Mouse (Mus musculus): ENCODE measurements around the gene Tmem56. TPM values are rescaled to one million over a fixed set of nuclear protein-coding genes. Genes with fewer than 3 reads are reported as not detected.

The Tmem56 gene
- total and polyA plus RNA-seq, 3 experiments: 0.32 to 0.39 TPM; not detected in 1

- no peak for TF ChIP-seq HCFC1 (IDR thresholded peaks at IDR 0.05; ENCODE audit: low read depth, low read length)
Observed at GRCm38 (mm10) chr3:121260041-121260440, 22.9 kb downstream of the Tmem56 start (continued).

- H3K36me3 ChIP-seq (ENCODE audit: control insufficient read depth in 1 of 2, insufficient read depth in 2 of 2, low read length in 2 of 2): peaks cover 0 to 6% of the 10 kb centered on the region in 2 experiments; a peak in 2 of 4 replicates
- TF ChIP-seq SIN3A (IDR thresholded peaks at IDR 0.05; ENCODE audit: low read length) (no peak), USF2 (IDR thresholded peaks at IDR 0.05; ENCODE audit: borderline replicate concordance in 1 of 2, insufficient read depth in 1 of 2, low read depth in 1 of 2, low read length in 2 of 2) (no peak), CHD2 (IDR thresholded peaks at IDR 0.05; ENCODE audit: low read length) (no peak), MXI1 (IDR thresholded peaks at IDR 0.05; ENCODE audit: low read depth, low read length) (no peak), MYB (IDR thresholded peaks at IDR 0.05; ENCODE audit: low read depth, low read length) (no peak), POLR2A (IDR thresholded peaks at IDR 0.05; ENCODE audit: control insufficient read depth in 1 of 2, insufficient read depth in 1 of 2, low read depth in 1 of 2, low read length in 2 of 2, poor library complexity in 1 of 2) (no peak), KAT2A (conservative IDR thresholded peaks at IDR 0.05; ENCODE audit: low read depth, low read length) (no peak), UBTF (IDR thresholded peaks at IDR 0.05; ENCODE audit: borderline replicate concordance, insufficient read depth, low read depth, low read length) (no peak), USF1 (IDR thresholded peaks at IDR 0.05; ENCODE audit: low read depth, low read length) (no peak), MAX (IDR thresholded peaks at IDR 0.05; ENCODE audit: low read length) (no peak), MYC (IDR thresholded peaks at IDR 0.05; ENCODE audit: low read depth, low read length) (no peak), POLR2AphosphoS5 (IDR thresholded peaks at IDR 0.05; ENCODE audit: borderline replicate concordance, low read depth, low read length) (no peak), ELF1 (IDR thresholded peaks at IDR 0.05; ENCODE audit: low read depth, low read length) (no peak), ZKSCAN1 (IDR thresholded peaks at IDR 0.05; ENCODE audit: low read depth, low read length) (no peak), ZC3H11A (IDR thresholded peaks at IDR 0.05; ENCODE audit: low read depth, low read length) (no peak)
- peaks cover 3 to 11% of the 10 kb centered on the region in 2 experiments; a peak in 3 of 4 replicates for H3K4me1 ChIP-seq (ENCODE audit: control insufficient read depth in 1 of 2, insufficient read depth in 2 of 2, low read length in 2 of 2)
- H3K4me3 ChIP-seq (ENCODE audit: control insufficient read depth in 1 of 2, insufficient read depth in 1 of 2, low read depth in 2 of 2, low read length in 2 of 2): no peak overlapping the region
- H3K79me2 ChIP-seq (ENCODE audit: control insufficient read depth, insufficient read depth, low read length, poor library complexity): no peaks in the 10 kb centered on the region
- no peak overlapping the region for H3K27ac ChIP-seq (ENCODE audit: control insufficient read depth, low read depth, low read length)
- DNase-seq (ENCODE audit: low read depth, low spot score): no peak
- H3K9ac ChIP-seq (ENCODE audit: control insufficient read depth, low read depth, low read length, poor library complexity, severe bottlenecking): no peak overlapping the region; the same call in 1 of the 2 replicates
- H3K9me3 ChIP-seq (replicated peaks; ENCODE audit: insufficient read depth, low read length): no peaks in the 10 kb centered on the region
- peaks cover 23 to 24% of the 10 kb centered on the region in 2 experiments for H3K27me3 ChIP-seq (ENCODE audit: control insufficient read depth in 1 of 2, insufficient read depth in 2 of 2, low read length in 2 of 2)
Observed at GRCm38 (mm10) chr3:121258521-121259478, 24.1 kb downstream of the Tmem56 start.

GRCm38 (mm10) chr3:121257418-121257817, 25.5 kb downstream of the Tmem56 start:
- TF ChIP-seq EP300 (IDR thresholded peaks at IDR 0.05; ENCODE audit: low read depth in 1 of 2, low read length in 2 of 2): no peak
- no peak for TF ChIP-seq MYC (IDR thresholded peaks at IDR 0.05; ENCODE audit: low read depth, low read length)
- TF ChIP-seq JUND (IDR thresholded peaks at IDR 0.05; ENCODE audit: low read depth, low read length): no peak
- no peak for TF ChIP-seq NRF1 (IDR thresholded peaks at IDR 0.05; ENCODE audit: insufficient read depth, low read depth, low read length, poor library complexity, severe bottlenecking)
- no peak for TF ChIP-seq ZMIZ1 (IDR thresholded peaks at IDR 0.05; ENCODE audit: low read depth, low read length)
- TF ChIP-seq RAD21 (IDR thresholded peaks at IDR 0.05; ENCODE audit: low read depth, low read length): no peak
- Histone ChIP-seq H3K9ac (ENCODE audit: control insufficient read depth, low read depth, low read length, poor library complexity, severe bottlenecking) (no peak overlapping the region), H3K4me3 (ENCODE audit: control insufficient read depth in 1 of 2, insufficient read depth in 1 of 2, low read depth in 2 of 2, low read length in 2 of 2) (no peak overlapping the region), H3K79me2 (ENCODE audit: control insufficient read depth, insufficient read depth, low read length, poor library complexity) (no peaks in the 10 kb centered on the region), H3K4me1 (ENCODE audit: control insufficient read depth in 1 of 2, insufficient read depth in 2 of 2, low read length in 2 of 2) (peaks cover 3 to 11% of the 10 kb centered on the region in 2 experiments; a peak in 3 of 4 replicates), H3K9me3 (replicated peaks; ENCODE audit: insufficient read depth, low read length) (no peaks in the 10 kb centered on the region), H3K27ac (ENCODE audit: control insufficient read depth, low read depth, low read length) (no peak overlapping the region), H3K27me3 (ENCODE audit: control insufficient read depth in 1 of 2, insufficient read depth in 2 of 2, low read length in 2 of 2) (peaks cover 10 to 13% of the 10 kb centered on the region in 2 experiments), H3K36me3 (ENCODE audit: control insufficient read depth in 1 of 2, insufficient read depth in 2 of 2, low read length in 2 of 2) (peaks cover 0 to 6% of the 10 kb centered on the region in 2 experiments; a peak in 2 of 4 replicates)
- no peak for DNase-seq (ENCODE audit: low read depth, low spot score)
